Mouse (Mus musculus): ENCODE results near the gene Zfp69.

DNA sequence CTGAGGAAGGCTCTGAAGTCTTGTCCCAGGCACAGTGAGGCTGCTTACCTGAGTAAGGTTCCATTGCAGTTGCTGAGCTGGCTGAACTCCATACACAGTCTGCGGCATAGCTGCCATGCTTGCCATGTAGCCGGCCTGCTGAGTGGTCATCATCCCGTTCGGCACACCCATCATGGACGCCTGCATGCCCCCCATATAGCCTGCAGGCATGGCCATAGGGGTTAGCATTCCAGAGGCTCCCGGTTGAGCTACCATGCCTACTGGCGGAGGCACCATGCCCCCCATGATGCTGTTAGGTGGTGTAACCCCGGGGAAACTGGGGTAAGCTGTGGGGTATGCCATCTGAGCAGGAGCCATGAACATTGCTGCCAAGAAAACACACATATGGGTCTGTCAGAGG lies 20.3 kb upstream of the Zfp69 start:
- TF ChIP-seq POLR2A (IDR thresholded peaks at IDR 0.05; ENCODE audit: low read depth, low read length) (no peak), CTCF (IDR thresholded peaks at IDR 0.05; ENCODE audit: extremely low read depth, insufficient read depth, insufficient read length, insufficient replicate concordance) (no peak)

Measured in spleen, adult 2 months (tissue).